Mouse (Mus musculus): ENCODE measurements around the gene Arhgap9. TPM values are rescaled to one million over a fixed set of nuclear protein-coding genes. Genes with fewer than 3 reads are reported as not detected.

Arhgap9 gene
- total and polyA plus RNA-seq, 3 experiments: 32.4 to 44.7 (median 33.7) TPM

DNA sequence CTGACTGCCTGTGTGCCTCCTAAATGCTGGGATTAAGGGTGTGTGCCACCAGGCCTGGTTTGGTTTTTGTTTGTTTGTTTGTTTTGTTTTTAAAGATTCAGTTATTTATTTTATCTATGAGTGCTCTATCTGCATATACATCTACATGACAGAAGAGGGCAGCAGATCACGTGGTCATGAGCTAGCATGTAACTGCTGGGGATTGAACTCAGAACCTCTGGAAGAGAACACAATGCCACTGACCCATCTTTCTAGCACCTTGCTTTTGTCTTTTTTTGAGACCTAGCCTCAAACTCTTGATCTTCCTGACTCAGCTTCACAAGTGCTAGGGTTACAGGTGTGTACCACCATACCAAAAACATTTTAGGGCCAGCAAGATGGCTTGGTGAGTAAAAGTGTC, 13.5 kb downstream of the Arhgap9 start:
- Histone ChIP-seq H3K9ac (ENCODE audit: insufficient read depth, low read depth) (no peak overlapping the region), H3K27me3 (replicated peaks) (peaks cover 14% of the 10 kb centered on the region), H3K4me3 (replicated peaks in 1 of 3; ENCODE audit: low read depth in 2 of 3, low read length in 2 of 3, poor library complexity in 1 of 3) (no peak overlapping the region), H3K79me2 (replicated peaks; ENCODE audit: control insufficient read depth, extremely low read depth, insufficient read depth, poor library complexity, severe bottlenecking) (no peaks in the 10 kb centered on the region), H3K4me2 (ENCODE audit: insufficient read depth, low read depth, poor library complexity, severe bottlenecking) (no peak overlapping the region), H3K27ac (ENCODE audit: insufficient read depth, low read depth) (no peak overlapping the region), H3K36me3 (replicated peaks in 1 of 2; ENCODE audit: control insufficient read depth in 1 of 2, insufficient read depth in 1 of 2, low read length in 1 of 2) (peaks cover under 1 to 22% of the 10 kb centered on the region in 2 experiments), H3K9me3 (replicated peaks; ENCODE audit: low read length) (no peaks in the 10 kb centered on the region), H3K4me1 (ENCODE audit: control insufficient read depth in 1 of 2, insufficient read depth in 2 of 2) (peaks cover 0 to 9% of the 10 kb centered on the region in 2 experiments; a peak in 2 of 4 replicates)
- dilution Hi-C loops (cut with MboI; ENCODE audit: extremely low pct_ligation_motif_present, extremely low pct_unique_long_range_greater_than_20kb, low sequenced_read_pairs) (no loop called here), in situ Hi-C loops (cut with MboI; ENCODE audit: low pct_ligation_motif_present, low pct_unique_long_range_greater_than_20kb, low sequenced_read_pairs) (no loop called here)
- 0 out of 2 replicates have a peak, but pooled peaks have one; percentile 9 for TF ChIP-seq USF2 (conservative IDR thresholded peaks at IDR 0.05; ENCODE audit: low read depth, low read length)
- no peak for TF ChIP-seq MAFK (IDR thresholded peaks at IDR 0.05; ENCODE audit: insufficient replicate concordance, low read length)
- DNase-seq (ENCODE audit: extremely low read depth): no peak

- peaks cover 0 to 21% of the 10 kb centered on the region in 2 experiments; a peak in 2 of 4 replicates for H3K4me1 ChIP-seq (ENCODE audit: control insufficient read depth in 1 of 2, insufficient read depth in 2 of 2)
- H3K9me3 ChIP-seq (replicated peaks; ENCODE audit: low read length): no peaks in the 10 kb centered on the region
- H3K9ac ChIP-seq (ENCODE audit: insufficient read depth, low read depth): no peak overlapping the region
- TF ChIP-seq JUN (IDR thresholded peaks at IDR 0.05; ENCODE audit: insufficient read depth, low read depth, low read length) (no peak), RAD21 (IDR thresholded peaks at IDR 0.05; ENCODE audit: low read depth, low read length) (no peak), ZNF384 (IDR thresholded peaks at IDR 0.05; ENCODE audit: low read depth, low read length) (no peak), BHLHE40 (IDR thresholded peaks at IDR 0.05; ENCODE audit: low read depth, low read length) (no peak), NELFE (IDR thresholded peaks at IDR 0.05; ENCODE audit: low read depth, low read length) (no peak), JUND (conservative IDR thresholded peaks at IDR 0.05; ENCODE audit: low read depth, low read length) (no peak), CHD2 (IDR thresholded peaks at IDR 0.05; ENCODE audit: low read length) (no peak), ZMIZ1 (IDR thresholded peaks at IDR 0.05; ENCODE audit: low read depth, low read length) (no peak)
- in situ Hi-C loops (cut with MboI; ENCODE audit: low pct_ligation_motif_present, low pct_unique_long_range_greater_than_20kb, low sequenced_read_pairs): no loop called here
- H3K4me3 ChIP-seq (replicated peaks in 1 of 3; ENCODE audit: low read depth in 2 of 3, low read length in 2 of 3, poor library complexity in 1 of 3): no peak overlapping the region
- no peaks in the 10 kb centered on the region for H3K79me2 ChIP-seq (replicated peaks; ENCODE audit: control insufficient read depth, extremely low read depth, insufficient read depth, poor library complexity, severe bottlenecking)
- H3K36me3 ChIP-seq (replicated peaks in 1 of 2; ENCODE audit: control insufficient read depth in 1 of 2, insufficient read depth in 1 of 2, low read length in 1 of 2): peaks cover 0 to 5% of the 10 kb centered on the region in 2 experiments
- H3K27ac ChIP-seq (ENCODE audit: insufficient read depth, low read depth): no peak overlapping the region
- no peak for DNase-seq (ENCODE audit: extremely low read depth)
- dilution Hi-C loops (cut with MboI; ENCODE audit: extremely low pct_ligation_motif_present, extremely low pct_unique_long_range_greater_than_20kb, low sequenced_read_pairs): no loop called here
- no peak overlapping the region for H3K4me2 ChIP-seq (ENCODE audit: insufficient read depth, low read depth, poor library complexity, severe bottlenecking)
- peaks cover 29% of the 10 kb centered on the region for H3K27me3 ChIP-seq (replicated peaks)
Measured at GRCm38 (mm10) chr10:127336952-127337351, 15.2 kb downstream of the Arhgap9 start.

DNA sequence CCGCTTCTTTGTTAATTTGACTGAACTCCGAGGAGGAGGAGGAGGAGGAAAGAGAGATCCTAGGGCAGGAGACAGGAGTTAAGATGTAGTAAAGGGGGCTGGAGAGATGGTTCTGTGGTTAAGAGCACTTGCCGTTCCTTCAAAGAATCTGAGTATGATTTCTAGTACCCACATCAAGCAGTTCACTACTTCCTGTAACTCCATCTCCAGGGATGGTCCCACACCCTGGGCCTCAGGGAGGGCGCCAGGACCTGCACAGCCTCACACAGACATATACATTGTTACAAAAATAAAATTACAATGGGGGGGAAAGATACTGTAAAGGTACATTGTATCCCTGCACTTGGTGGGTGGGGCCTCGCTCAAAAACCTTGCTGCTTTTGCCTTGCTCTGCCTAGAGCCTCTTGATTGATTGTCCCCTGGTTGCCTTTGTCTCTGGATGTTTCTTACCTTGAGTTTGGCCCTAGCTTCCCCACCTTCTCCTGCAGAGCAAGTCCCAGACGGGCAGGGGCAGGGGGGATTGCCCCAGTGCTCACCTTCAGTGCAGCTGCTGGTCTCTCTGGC, 15.9 kb downstream of the Arhgap9 start:
- no peak for TF ChIP-seq BHLHE40 (IDR thresholded peaks at IDR 0.05; ENCODE audit: low read depth, low read length)
- TF ChIP-seq TCF12 (IDR thresholded peaks at IDR 0.05; ENCODE audit: low read depth, low read length): no peak
- TF ChIP-seq MEF2A (IDR thresholded peaks at IDR 0.05; ENCODE audit: borderline replicate concordance, low read depth, low read length): no peak
- no peak for TF ChIP-seq POLR2A (IDR thresholded peaks at IDR 0.05; ENCODE audit: low read depth, low read length)
- no peak for TF ChIP-seq MAX (IDR thresholded peaks at IDR 0.05; ENCODE audit: low read length)
- no peak for DNase-seq (ENCODE audit: extremely low read depth)
- Histone ChIP-seq H3K79me2 (replicated peaks; ENCODE audit: control insufficient read depth, extremely low read depth, insufficient read depth, poor library complexity, severe bottlenecking) (no peaks in the 10 kb centered on the region), H3K36me3 (replicated peaks in 1 of 2; ENCODE audit: control insufficient read depth in 1 of 2, insufficient read depth in 1 of 2, low read length in 1 of 2) (no peaks in the 10 kb centered on the region), H3K4me2 (ENCODE audit: insufficient read depth, low read depth, poor library complexity, severe bottlenecking) (no peak overlapping the region), H3K4me1 (ENCODE audit: control insufficient read depth in 1 of 2, insufficient read depth in 2 of 2) (peaks cover 0 to 28% of the 10 kb centered on the region in 2 experiments; a peak in 2 of 4 replicates), H3K27ac (ENCODE audit: insufficient read depth, low read depth) (no peak overlapping the region), H3K27me3 (replicated peaks) (peaks cover 33% of the 10 kb centered on the region), H3K9me3 (replicated peaks; ENCODE audit: low read length) (no peaks in the 10 kb centered on the region), H3K9ac (ENCODE audit: insufficient read depth, low read depth) (no peak overlapping the region), H3K4me3 (replicated peaks in 1 of 3; ENCODE audit: low read depth in 2 of 3, low read length in 2 of 3, poor library complexity in 1 of 3) (no peak overlapping the region)
- in situ Hi-C loops (cut with MboI; ENCODE audit: low pct_ligation_motif_present, low pct_unique_long_range_greater_than_20kb, low sequenced_read_pairs): no loop called here
- dilution Hi-C loops (cut with MboI; ENCODE audit: extremely low pct_ligation_motif_present, extremely low pct_unique_long_range_greater_than_20kb, low sequenced_read_pairs): no loop called here

All from CH12.LX (cell line).